Mouse (Mus musculus) layer of hippocampus, adult 8-10 months (tissue): ENCODE measurements around the gene Xpr1. TPM values are rescaled to one million over a fixed set of nuclear protein-coding genes. Genes with fewer than 3 reads are reported as not detected.

Experiments used
- DNase-seq, 2 experiments: peaks; one replicate each; pipeline ENCODE4 v3.0.0; 2022; ENCODE audit warnings: low spot score in 2 of 2
- total RNA-seq, 4 experiments: library from RNA; stranded (reverse); gene quantifications; 2 replicates each; pipeline ENCODE4 v1.2.4; 2022

Xpr1 gene
- total RNA-seq, 4 experiments from 2014 or later: 80.9 to 99.1 (median 88.4) TPM

- DNase-seq: no peak
These were observed 164.5 kb downstream of the Xpr1 start for GRCm38 (mm10) chr1:155252631-155253121.

GRCm38 (mm10) chr1:155251596-155251995 lies 165.6 kb downstream of the Xpr1 start:
- no peak for DNase-seq

- no peak for DNase-seq
These were observed 166.6 kb downstream of the Xpr1 start for GRCm38 (mm10) chr1:155250531-155251135.

GRCm38 (mm10) chr1:155249896-155250295 lies 167.3 kb downstream of the Xpr1 start:
- DNase-seq: no peak

DNA sequence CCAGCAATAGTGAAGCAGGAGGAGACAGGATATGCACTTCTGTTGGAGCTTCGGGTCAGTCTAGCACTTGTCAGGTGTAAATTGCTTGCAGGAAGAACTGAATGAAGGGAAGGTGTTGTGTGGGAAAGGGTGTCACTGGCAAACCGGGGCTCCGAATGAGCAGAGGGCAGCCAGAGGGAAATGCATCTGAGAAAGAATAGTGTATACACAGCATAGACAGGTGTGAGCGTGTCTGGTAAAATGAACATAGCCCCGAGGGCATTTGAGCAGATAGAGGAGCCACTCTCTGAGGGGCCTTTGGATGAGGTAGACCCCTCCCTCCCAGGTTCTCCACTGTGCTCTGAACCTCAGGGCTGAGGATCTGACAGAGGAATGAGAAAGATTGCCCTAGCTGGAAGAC lies 169.2 kb downstream of the Xpr1 start:
- no peak for DNase-seq

DNA sequence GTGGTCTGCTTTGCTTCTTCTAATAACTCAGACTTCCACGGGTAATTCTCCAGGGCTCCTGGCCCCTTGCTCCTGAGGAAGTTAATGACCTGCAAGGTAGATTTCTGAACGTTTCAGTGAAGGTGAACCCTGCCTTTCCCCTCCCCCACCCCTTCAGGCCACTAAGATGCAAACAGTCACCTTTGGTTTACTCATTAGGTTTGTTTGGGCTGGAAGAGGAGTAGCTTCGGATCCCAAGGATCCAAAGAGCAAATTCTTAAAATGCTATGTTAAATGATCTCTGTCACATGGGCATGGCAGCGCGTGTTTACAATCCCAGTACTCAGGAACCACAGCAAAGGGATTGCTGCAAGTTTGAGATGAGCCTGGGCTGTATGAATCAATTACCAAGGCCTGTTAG lies 169.8 kb downstream of the Xpr1 start:
- no peak for DNase-seq

- no peak for DNase-seq
These were observed 171.7 kb downstream of the Xpr1 start for GRCm38 (mm10) chr1:155245516-155245915.

DNA sequence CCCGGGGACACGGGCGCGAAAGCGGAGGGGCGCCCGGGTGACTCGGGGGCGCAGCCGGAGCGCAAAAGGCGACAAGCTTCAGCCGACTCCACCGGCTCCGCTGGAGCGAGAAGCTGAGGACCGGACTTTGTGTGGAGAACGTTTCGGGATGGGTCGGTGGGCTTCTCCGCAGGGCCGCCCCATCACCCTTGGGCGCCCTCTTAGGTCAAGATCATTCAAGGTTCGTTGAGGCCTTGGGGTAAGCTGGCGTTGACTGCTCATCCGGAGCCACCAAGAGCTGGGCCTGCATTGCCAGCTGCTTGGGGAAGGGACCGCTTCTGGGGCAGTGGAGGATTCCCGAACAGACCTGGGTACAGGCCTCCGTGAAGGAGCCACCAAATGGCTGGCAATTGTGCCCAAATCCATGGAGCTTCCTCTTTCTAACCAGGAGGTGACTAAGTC lies 172.4 kb downstream of the Xpr1 start:
- no peak for DNase-seq

DNA sequence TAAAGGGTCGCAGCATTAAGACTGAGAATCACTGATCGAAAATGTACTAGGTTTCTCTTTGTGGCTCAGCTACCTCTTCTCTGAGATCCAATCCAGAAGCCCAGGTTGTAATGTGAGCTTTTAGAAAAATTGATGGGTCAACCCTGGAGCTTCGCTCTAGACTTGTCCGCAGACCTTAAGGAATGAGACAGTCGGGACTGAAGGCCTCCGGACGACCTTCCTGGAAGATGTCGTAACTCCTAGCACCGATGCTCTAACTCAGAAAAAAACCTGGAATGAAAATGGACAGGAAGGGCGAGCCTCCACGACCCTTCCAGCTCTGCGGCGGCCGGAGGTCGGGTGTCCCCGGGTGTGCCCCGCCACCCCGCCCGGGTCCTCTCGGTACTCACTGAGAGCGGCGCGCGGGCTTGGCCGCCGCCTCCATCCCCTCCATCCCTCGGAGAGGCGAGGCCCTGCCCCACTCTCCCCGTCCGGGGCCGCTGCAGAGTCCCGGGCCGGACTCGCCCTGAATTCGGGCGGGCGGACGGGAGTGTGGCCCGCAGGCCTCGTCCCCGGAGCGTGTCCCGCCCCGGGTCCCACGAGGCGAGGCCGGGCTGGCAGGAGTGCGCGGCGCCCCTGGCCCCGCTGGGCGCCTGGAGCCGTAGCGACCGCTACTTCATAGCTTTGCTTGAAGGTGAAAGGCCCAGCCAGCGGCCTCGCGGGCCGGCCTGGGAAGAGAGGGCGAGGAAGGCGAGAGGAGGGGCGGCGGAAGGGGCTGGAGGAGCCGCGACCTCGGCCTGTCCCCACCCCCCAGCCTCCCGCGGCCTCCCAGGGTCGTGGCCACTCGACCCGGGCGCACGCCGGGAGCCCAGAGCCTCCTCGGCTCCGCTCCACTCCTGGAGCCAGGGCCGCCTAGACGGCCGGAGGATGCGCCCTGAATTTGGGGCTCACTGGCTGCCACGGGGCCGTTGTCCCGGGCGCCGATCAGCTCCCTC lies 173.1 kb downstream of the Xpr1 start, which contains the start of gene BC034090:
Gene BC034090 (minus strand): TSS at position 648 of the 974 bp plus-strand sequence.
- no peak for DNase-seq

DNA sequence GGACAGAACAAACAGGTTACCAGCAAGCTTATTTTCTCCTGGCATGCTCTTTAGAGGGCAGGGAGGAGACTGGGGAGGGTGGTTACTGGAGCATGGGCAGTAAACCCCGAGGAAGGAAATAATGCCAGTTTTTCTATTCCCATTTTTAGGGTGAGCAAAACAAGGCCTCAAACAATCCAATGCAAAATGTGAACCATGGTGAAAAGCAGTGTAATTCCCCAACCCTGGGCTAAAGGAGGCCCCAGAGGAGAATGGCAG lies 174.8 kb downstream of the Xpr1 start:
- DNase-seq: no peak

DNA sequence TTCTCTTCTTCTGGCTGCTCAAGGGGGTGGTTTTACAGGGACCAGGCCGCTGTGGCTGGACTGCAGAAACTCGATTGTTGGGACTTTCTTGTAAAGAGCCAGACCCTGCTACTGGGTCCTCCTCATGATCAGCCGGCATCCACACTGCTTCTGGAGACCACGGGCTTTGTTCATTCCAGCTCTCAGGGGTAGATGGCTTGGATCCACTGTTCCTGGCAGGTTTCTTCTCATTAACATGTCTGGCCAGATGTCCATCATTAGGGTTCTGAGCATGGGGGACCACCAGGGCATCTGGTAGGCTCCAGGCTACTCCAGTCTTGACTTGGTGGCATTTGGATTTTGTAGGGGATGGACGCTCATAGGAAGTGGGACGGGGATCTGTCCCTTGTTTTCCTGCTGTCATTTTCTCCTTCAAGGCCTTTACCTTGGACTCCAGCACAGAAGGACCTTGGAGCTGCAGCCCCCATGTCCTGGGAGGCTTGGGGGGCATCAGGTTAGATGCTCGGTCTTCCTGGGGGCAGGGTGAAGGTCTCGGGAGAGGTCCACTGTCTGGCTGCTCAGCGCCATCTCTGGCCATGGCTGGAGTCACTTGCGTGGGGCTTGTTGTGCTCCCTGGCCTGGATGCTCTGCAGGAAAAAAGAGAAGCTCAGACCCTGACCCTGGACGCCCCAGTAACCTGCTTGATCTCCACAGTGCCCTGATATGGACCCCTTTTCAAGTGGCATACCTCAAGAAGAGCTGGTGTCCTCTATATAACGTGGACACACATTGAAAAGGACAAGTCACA lies 175.3 kb downstream of the Xpr1 start:
- DNase-seq: no peak

GRCm38 (mm10) chr1:155239962-155240717 lies 177.1 kb downstream of the Xpr1 start:
- peak in 1 of 2 experiments; percentile 69 for DNase-seq

DNA sequence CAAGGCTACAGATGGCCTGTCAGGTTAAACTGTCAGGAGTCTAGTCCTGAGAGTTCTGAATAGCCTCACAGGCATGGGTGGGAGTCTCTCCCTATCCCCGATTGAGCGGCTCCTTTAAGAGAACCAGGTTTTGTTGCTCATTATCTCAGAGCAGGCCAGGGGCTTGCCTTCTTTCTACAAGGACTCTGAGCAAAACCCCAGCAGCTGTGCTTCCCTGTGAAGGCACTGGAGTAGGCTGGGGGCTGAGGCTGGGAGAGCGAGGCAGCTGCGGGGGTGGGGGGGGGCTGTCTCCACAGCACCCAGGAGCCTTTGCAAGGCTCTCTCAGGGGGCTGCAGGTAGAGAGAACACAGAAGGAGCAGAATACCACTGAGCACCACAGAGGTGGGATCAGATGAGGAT lies 178.0 kb downstream of the Xpr1 start:
- no peak for DNase-seq

DNA sequence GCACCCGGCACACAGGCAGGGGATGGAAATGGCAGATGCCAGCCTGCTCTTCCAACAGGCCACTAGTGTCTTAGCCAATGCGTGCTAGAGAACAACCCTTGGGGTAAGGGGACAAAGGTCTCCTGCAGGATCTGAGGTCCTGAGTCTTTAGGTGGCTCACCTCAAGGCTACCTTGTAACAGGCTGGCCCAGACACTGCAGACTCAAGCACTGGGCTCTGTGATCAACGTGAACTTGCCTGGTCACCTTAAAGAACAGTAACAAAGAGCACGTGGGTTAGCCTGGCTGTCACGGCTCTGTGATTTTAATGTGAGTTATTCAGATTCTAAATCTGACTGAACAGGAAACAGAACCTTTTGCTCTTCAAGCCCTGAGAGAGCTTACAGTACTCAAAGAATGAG lies 179.1 kb downstream of the Xpr1 start:
- no peak for DNase-seq

DNA sequence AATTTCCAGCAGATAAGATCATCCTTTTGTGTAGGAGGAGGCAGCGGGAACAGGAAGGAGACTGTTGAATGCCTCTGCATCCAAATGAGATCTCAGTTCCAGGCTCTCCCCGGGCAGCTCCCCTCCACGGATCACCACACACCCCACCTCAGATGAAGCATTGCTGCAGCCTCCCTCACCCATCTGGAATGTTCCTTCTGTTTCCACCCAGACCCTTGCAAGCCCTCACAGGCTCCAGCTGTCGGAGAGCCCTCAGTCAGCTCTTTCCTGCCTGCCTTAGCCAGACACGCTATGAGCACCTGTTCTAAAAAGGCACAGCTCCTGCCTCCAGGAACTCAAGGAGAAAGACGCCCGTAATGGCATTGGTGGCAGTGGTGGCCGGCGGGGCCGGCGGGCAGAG lies 179.8 kb downstream of the Xpr1 start:
- DNase-seq: peak in 1 of 2 experiments; percentile 53

DNA sequence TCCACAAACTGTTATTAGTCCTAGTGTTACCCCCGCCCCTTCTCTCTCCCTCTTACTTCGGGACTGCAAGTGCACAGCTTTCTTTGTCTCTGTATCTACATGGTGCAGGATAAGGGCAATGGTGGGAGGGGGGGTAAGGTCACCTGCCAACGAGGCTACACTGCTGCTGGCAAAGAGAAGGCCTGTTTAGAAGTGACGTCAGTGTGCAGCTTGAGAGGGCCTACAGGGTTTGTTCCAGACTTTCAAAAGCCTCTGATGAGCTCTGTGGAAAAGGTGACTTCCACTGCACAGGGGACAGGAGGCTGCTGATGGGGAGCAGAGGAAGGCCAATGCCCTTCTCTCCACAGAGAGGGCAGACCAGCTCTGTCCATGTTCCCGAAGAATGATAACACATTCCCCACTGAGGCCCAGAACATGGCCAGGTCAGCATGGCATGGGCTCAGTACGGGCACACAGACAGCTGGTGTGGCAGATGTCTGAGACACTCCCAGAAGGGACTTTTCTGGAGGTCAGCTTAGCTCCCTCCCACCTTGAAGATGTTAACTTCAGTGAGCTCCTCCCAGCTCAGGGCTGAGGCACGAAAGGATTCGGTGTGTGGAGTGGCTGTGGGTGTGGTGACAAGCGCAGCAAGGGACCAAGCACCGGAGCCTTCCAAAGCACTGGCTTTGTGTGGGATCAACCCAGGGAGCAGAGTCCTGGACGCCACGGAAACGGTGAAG lies 180.8 kb downstream of the Xpr1 start:
- DNase-seq: no peak

DNA sequence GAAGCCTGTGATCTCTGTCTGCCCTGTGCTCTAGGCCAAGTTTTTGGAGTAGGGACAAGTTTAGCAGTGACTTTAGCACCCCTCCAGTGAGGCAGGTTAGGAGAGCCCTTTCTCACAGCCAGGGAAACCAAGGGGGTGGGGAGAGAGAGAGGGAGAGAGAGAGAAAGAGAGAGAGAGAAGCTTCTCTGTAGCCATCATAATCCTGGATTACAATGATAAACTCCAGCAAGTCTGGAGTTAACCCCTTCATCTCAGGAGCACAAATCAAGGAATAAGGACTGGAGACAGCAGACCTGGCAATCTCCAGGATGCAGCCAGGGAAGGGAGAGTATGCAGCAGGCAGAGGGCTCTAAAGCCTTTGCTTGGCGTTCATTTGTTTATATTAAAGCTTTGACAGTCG lies 181.6 kb downstream of the Xpr1 start:
- DNase-seq: no peak

DNA sequence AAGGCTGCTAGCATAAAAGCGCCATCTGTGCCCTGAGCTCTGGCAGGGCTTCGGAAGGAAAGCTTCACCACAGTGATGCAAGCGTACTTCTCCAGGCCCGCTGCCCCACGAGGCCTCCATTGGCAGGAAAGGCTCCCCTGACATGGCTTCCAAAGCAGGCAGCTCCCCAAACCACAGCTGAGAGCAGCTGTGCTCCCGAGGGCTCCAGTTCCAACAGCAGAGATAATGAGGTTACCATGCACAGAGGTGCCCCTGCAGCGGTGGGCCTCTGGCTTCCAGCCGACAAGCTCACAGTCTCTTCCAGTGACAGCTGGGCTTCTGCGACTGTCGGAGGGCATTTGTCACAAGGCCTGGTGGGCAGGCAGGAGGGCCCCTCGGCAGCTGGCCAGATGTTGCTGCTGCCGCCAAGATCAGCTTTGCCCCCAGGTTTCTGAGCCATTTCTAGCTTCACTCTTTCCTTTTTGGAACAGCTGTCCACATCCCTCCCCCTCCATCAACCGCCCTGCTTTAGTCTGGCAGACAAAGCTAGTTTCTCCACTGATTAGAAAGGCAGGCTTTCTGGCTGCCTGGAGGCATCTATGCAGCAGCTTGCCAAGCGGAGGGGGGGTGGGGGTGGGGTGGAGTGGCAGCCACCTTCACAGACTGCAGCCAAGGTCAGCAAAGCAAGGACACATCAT lies 183.1 kb downstream of the Xpr1 start:
- peak; percentile 58 to 69 for DNase-seq

DNA sequence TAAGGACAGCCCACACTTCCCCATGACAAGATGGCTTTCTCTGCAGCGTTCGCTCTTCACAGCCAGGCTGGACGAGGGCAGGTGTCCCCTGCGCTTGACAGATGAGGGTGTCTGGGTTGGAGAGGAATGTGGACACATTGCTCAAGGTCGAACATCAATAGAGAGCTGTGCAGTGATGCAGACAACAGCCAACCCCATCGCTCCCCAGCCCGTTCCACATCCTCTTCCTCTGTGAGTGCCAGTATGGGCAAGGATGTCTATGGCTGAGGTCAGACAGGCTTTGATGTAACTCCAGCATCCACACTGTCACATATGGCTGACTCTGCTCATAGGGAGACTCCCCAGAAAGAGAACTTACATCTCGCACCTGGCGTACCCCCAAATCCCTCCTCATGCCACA lies 183.8 kb downstream of the Xpr1 start:
- DNase-seq: no peak

DNA sequence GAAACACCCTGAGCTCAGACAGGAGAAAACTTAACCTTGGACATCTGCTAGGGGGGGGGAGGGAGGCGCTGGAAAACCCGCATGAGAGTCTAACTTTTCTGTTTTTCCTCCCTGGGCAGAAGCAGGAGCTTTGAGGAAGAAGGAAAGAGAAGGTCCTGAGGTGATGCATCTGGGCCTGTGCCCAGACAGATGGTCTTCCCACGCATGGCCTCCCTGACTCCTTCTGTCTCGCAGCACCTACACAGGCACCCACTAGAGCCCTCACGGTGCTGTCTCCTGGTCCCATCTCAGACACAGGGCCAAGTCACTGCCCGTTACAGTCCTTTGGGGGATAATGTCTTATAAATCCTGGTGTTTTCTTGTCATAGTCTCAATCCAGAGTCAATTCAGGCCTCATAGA lies 184.4 kb downstream of the Xpr1 start:
- DNase-seq: no peak
